Mouse (Mus musculus) layer of hippocampus, postnatal 36 days (tissue): ENCODE measurements around the gene Cdv3. TPM values are rescaled to one million over a fixed set of nuclear protein-coding genes. Genes with fewer than 3 reads are reported as not detected.
"Not testable (repeated sequence)": the region's sequence is repeated elsewhere in the genome, so short reads cannot be mapped to it uniquely, and the experiment has no call there.

ENCODE experiments used
- DNase-seq, 2 experiments: peaks; one replicate each; pipeline ENCODE4 v3.0.0; 2022
- total RNA-seq, 2 experiments: library from RNA; stranded (reverse); gene quantifications; 2 replicates each; pipeline ENCODE4 v1.2.3; 2021

The Cdv3 gene
- total RNA-seq, 2 experiments from 2014 or later = 71.5 to 73.2 TPM

DNA sequence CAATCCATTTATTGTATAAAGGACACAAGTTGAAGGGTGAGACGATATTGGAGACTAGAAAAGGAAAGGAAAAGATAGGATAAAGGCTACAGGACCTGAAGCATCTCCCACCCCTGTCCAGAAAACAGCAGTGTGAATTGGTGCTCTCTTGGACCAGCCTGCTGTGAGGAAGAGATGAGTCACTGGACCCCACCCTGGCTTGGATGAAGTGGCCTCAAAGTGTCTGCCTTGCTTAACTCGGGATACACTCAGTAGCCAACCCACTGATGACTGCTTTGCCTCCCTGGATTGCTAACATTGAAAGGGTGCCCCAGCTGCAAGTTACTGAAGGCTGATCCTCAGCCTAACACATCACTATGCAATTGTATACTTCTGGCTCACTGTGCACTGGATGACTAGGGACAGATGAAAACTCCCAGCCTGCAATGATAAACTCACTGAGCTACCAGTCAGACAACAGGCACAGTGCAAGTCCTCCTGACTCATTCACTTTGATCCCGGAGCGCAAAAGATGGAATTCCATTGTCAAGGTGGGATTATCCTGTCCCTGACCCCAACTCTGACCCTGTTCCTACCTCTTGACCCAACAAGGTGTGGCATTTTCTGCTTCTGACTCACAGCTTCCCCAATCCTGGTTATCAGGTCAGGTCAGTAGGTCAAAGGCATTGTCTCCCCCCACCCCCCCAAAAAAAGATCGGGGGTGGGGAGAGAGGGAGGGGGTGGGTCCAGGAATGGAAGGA, 6.8 kb upstream of the Cdv3 start:
- no peak for DNase-seq

DNA sequence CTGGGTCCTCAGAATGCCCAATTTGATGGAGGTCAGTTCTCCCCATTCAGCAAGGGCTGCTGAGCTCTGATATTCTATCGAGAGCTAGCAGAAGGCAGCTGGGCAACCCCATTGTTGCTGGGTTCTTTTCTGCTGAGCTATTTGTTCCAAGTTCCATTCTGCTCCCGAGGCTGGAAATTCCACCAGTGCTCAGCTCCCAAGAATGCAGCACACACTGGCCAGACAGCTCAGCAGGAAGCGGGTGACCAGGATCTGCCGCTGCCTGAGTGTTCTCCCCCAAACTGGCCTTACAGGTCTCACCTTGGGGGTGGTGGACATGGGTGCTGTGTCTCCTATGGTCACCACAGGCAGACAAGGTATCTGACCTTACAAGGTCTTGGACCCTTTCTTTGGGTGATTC, 4.3 kb upstream of the Cdv3 start:
- DNase-seq = no peak

DNA sequence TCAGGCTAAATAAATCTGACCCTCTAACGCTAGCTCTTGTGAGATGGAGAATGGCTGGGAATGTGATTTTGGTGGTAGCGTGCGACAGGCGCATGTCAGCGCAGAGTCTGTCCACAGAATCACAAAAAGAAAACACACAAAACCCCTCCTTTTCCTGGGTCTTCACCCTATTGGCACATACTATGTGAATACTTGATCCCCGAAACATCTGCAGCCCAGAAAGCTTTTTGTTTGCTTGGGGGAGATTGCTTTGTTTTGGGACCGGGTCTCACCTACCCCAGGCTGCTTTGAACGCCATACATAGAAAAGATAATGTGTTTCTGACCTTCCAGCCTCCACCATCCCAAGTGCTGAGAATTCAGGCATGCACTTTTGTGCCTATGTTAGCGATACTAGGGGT, 716 bp upstream of the Cdv3 start:
- no peak for DNase-seq

DNA sequence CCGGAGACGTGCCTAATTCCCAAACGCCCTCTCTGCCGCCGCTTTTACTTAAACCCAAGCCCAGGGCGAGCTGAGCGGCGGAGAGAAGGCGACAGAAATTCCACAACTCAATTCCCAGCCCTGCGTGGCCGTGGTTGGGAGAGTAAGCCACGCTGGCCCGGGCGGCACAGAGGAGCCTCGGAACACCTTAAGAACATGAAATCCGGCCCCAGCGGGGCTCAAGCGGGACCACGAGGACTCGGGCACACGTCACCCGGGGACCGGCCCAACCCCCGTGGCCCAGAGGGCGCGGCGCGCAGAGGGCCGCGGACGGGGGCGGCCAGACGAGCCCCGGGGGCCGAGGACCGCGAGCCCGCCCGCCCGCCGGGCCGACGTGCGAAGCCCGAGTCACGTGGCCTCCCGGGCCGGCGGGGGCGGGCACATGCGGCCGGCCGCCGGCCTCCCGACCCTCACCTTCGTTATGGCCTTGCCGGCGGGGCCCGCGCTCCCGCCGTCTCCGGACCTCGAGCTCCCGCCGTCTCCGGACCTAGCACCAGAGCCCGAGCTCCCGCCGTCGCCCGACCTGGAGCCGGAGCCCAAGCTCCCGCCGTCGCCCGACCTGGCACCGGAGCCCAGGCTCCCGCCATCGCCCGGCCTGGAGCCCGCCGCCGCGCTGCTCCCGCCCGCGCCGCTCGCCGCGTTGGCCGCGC, 895 bp downstream of the Cdv3 start:
- DNase-seq = peak; percentile 39 to 50

DNA sequence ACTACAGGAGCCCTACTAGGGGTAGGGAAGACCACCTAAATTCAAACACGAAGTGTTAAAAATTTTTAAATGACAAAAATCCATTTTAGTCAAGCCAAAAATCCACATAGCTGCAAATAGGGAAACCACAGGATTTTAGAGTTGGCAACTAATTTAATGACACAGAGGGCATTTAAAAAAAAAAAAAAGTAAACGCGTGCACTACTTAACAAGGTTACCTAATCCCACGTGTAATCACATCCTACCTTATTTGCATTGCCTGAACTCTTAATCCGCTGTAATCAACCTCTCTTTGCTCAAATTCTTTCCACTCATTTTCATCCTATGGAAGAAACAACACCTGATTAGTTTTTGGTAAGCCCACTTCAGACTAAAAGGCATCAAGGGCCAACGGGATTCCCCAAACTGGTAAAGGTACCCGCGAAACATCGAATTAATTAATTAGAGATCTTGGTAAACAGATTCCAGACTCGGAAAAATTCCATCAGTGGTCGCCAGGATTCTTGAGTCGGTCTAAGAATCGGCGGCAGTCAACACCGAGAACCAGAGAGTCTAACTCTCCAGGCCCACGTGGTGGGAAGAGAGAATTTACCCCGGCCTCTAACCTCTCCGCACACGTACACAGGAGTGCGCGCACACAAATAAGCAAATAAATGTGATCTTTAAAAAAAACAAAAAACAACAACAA, 1.8 kb downstream of the Cdv3 start:
- no peak for DNase-seq

DNA sequence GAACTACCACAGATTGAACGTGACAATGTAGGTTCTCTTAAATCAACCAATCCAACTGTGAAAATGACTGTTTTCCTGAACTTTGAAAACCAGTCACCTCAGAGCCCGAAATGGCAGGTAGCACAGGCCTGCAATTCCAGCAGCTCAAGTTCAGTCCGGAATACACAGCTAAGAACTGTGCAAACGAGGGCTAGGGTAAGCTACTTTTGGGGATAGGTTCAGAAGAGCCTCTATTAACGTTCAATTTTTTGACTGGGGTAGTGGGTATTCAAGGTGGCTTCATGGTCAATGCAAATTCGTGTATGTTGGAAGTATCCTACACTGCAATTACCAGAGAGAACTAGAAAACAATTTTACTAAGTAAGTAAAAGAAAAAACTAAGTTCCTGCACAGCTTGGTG, 2.6 kb downstream of the Cdv3 start:
- DNase-seq = no peak

DNA sequence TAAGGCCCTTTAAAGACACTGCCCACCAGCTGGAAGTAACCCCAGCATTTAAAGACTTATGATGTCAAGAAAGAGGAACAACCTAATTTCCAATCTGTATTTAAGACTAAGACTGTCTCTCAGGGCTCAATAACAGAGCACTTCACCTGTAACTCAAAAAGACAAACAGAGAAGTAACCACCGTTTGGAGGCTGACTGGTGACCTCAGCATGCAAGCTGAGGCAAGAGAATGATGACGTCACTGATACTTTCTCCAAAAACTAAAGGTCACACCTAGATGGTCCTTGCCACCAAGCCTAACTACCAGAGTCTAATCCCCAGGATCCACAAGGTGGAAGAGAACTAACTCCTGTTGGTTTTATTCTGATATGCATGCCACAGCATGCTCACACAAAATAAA, 5.0 kb downstream of the Cdv3 start:
- no peak for DNase-seq

DNA sequence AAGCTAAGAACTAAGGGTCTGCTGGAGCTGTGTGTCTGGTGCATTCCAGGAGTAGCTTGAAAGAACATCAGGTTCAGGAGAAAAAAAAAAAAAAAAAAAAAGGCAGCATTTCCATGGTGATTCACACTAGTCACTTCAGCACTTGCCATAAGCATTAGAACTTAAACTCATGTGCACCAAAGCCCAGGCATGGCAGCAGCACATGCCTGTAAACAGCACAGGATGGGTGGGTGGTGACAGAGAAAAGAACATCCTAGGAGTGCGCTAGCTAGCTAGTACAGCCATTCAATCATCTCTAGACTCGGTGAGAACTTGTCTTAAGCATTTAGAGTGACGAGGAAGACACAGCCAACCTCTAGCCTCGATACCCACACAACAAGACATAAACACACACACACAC, 7.1 kb downstream of the Cdv3 start:
- no peak for DNase-seq

DNA sequence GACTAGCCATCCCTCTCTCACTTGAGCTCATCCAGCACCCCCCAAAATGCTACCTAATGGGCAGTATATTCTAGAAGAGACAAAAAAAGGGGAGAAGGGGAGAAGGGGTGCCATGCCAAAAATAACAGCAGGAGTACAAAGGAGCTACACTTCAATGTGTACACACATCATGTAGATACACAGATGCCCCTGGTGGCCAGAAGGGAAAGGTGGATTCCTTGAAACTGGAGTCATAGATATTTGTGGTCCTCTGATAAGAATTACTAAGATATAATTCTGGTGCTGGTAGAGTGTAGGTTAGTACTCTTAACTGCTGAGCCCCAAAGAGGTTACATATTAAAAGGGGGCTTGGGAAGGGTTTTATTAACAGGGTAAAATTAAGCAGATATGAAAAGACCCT, 7.7 kb downstream of the Cdv3 start:
- no peak for DNase-seq

DNA sequence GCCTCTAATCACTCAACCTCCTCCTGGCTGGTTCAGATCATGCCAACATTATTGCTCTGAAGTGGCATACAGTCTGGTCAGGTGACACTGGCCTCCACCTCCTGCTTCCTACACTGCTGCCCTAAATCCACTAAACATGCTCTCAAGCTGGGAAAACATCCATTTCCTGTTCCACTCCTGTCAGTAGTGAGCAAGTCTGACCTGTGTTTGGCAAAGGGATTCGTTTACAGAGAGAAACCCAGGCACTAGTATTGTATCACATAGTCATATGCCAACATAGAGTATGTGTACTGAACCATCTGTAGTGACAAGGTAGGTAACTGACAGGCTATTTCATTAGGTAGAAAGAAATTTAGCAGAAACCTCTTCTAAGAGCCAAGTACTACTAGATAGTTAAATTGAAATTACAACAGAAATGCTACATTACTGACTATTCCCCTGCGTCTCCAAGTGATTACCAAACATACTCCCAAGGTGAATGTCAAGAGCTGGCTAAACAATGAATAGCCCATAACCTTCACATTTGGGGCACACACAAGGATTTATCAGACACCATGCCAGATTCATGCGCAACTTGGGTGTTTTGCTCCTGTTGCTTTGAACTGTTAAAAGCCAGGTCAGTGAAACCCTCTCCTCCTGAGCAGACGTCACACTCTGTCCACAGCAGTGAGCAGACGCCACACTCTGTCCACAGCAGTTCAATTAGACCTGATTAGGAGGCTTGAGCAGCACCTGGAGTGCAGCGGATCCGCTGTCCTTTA, 12.0 kb downstream of the Cdv3 start:
- not testable (repeated sequence) for DNase-seq

DNA sequence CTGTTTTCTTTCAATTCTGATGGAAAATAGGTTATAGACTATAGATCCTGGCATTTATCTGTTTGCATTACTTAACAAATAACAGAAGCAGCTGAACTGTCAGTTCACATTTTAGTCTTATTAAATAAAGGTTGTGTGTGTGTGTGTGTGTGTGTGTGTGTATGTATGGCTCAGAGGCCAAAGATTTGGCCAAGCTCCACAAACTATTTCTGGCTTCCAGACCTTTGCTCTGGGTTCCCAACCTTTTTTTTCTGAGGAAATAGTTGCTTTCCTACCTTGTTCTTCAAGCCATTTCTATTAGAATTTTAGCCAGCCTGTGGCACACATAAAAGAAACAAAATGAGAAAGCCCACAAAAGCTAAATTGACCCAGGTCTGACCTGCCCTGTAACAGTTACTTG, 16.8 kb downstream of the Cdv3 start:
- DNase-seq = no peak

DNA sequence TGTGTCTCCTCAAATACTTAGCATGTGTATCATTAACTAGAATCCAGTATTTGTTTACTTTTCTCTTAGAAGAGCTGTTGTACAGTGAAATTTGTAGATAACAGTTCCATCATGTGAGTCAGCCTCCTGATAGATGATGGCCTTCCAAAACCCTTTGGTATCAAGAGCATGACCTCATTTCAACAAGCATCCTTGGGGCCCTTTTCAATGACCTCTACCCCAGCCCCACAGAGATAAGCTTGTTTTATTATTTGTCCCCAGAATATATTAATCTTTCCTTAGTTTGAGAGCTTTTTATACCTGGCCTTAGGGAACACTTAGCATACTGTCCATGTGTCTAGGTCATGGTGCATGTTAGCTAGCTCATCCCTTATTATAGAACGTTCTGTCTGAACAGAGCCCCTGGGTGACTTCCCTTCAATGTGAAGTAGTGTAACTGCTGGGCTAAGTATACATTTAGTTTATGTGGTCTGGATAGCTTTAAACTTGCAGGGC, 17.6 kb downstream of the Cdv3 start:
- no peak for DNase-seq

DNA sequence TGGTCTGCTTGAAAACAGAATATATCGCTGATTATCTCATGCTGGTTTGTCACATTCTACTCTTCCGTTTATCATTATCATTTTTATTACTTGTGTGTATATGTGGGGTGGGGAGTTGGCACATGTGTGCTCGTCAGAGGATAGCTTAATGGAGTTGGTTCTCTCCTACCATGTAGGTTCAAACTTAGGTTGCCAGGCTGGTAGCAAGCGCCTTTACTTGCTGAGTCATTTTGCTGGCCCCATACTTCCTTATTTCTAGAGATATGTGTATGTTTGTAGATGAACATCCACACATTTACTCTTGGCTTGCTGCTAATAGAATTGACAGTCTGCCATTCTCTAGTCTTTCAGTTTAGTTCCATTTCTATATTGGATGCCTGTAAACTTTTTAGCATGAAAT, 18.6 kb downstream of the Cdv3 start:
- no peak for DNase-seq

DNA sequence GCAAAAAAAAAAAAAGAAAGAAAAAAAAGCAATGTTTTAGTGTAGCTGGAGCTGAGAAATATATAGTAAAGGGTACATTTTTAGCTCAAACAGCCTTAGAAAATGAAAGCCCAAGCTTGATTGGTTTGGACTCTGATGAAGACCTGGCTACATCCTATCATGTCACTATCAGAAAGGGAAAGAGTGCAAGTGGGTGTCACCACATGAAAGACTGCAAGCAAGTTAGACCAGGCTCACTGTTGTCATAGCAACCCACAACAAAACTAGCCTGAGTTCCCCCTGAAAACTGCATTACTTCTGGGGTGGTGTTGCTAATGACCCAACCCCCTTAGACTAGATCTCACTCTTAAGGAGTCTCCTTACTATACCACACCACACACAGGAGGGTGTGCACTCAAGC, 28.7 kb downstream of the Cdv3 start:
- no peak for DNase-seq

DNA sequence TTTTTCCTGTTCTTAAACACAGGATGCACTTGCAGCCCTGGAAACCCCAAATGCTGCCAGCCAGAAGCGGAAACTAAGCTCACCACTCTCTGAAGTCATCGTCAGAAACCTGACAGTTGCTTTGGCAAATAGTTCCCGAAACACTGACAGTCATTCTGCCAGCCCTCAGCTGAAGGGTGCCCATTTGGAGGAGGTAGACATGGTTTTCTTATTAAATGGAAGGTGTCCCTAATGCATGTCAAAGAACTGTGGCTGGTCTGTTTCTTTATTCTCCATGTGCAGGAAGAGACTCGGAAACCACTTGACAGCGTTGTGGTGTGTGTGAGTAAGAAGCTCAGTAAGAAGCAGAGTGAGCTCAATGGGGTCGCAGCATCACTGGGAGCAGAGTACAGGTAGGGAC, 33.0 kb downstream of the Cdv3 start:
- no peak for DNase-seq

DNA sequence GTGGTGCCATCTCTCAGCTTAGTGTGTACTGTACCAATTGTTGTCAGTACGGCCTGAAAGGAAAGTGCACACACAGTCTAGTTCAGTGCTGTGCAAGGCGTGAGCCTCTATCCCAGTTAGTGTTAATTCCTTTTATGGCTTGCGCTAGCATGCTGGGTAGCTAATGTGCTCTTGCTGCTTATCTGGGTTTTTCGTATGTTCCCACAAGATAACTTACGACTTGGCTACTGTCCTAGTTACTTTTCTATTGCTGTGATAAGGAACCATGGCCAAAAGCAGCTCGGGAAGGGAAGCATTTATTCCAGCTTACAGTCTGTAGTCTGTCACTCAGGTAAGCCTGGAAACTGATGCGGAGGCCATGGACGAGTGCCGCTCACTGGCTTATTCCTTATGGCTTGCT, 39.2 kb downstream of the Cdv3 start:
- DNase-seq = no peak

DNA sequence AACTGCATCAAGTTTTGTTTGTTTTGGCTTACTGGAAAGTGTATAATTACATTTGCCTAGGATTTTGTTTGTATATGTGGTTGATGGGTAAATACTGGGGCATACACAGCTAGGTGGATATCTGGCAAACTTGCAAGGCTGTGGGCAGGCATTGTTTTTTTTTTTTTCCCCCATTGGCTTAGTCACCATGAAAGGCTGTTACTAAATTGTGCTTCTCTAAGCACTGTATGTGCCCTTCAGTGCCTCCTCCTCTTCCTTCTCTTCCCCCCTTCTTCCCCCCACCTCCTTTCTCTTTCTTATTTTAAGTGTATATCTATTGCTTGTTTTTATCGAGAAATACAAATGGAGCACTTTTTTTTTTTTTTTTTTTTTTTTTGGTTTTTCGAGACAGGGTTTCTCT, 41.0 kb downstream of the Cdv3 start:
- no peak for DNase-seq

DNA sequence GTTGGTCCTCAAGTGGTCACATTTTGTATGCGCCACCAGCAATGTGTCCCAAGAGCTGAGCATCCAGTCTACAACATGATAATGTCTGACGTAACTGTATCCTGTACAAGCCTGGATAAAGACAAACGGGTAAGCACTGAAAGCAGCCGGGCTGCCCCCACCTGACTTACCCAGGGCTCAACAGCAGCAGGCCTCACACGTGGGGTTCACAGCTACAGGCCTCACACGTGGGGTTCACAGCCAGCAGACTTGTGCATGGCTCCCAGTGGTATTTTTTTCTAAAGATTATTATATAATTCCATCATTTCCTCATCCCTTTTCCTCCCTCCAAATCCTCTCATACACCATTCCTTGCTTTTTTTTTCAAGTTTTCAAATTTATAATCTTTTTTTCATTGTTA, 55.8 kb downstream of the Cdv3 start:
- DNase-seq = no peak

DNA sequence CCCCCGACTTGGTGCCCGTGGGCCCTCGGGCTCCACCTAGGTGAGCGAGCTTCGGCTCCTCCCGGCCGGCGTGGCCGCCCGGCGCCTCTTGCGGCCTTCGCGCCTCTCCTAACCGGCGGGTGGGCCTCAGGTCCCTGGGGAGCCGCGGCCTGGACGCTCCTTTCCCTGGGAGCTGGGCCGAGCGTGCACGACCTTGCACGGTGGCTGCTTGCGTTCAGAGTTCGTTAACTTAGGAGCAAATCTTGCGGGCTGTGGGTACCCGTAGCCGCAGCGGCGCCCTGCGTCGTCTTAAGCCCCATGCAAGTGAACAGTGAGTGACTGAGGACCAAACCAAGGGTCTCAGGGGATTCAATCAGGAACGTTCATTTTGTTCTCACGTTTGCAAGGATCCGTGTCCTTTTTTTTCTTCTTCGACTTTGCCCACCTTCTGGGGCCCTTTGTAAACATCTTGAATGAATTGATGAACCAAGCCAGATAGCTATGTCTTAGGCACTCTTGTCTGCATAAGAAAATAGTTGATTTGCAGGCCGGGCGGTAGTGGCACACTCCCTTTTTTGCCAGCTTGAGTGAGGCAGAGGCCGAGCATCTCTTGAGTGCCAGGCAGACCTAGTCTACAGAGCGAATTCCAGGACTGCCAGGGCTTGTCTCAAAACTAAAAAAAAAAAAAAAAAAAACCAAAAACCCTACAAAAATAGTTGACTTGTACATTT, 60.2 kb downstream of the Cdv3 start:
- no peak for DNase-seq

DNA sequence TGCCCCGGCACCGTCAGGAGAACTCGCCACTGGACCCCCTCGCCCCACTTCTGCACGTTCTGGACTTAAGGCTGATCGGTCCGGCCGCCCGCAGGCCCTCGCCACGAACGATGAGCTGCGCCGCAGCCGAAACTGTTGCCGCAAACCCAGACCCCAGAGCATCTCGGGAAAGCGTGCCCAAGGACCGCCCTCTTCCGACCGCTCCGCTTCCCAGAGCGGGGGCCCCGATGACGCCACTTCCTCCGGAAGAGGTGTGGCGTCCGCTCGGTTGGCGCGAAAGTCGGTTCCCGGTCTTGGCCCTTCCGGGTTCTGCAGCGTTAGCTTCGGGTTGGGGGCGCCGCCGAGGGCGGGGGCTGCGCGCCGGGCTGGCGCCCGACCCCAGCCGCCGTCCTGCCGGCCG, 60.7 kb downstream of the Cdv3 start, which contains the start of the genes 1300017J02Rik and Topbp1:
TSS of gene 1300017J02Rik (minus strand) at position 156 of the 400 bp plus-strand sequence.
TSS of gene Topbp1 (plus strand) at position 289 of the 400 bp plus-strand sequence.
- DNase-seq = peak; percentile 90 to 91
